Mouse (Mus musculus): Measurements from ENCODE around the gene Tmem30c.

The Tmem30c gene

GRCm38 (mm10) chr16:57295216-57295934, 2.7 kb upstream of the Tmem30c start:
- DNase-seq (ENCODE audit: low read depth, low spot score), result no peak

GRCm38 (mm10) chr16:57292296-57292695, 369 bp downstream of the Tmem30c start:
- no peak for DNase-seq (ENCODE audit: low read depth, low spot score)

- no peak for DNase-seq (ENCODE audit: low read depth, low spot score)
Observed at GRCm38 (mm10) chr16:57291696-57292095, 969 bp downstream of the Tmem30c start.

GRCm38 (mm10) chr16:57281417-57281816, 11.2 kb downstream of the Tmem30c start:
- no peak for DNase-seq (ENCODE audit: low read depth, low spot score)

GRCm38 (mm10) chr16:57280221-57281217, 12.1 kb downstream of the Tmem30c start:
- peak; percentile 79 for DNase-seq (ENCODE audit: low read depth, low spot score)

GRCm38 (mm10) chr16:57278976-57279626, 13.6 kb downstream of the Tmem30c start:
- DNase-seq (ENCODE audit: low read depth, low spot score), result no peak

GRCm38 (mm10) chr16:57269751-57270150, 22.9 kb downstream of the Tmem30c start:
- DNase-seq (ENCODE audit: low read depth, low spot score), result peak; percentile 39

- no peak for DNase-seq (ENCODE audit: low read depth, low spot score)
Observed at GRCm38 (mm10) chr16:57268058-57268841, 24.4 kb downstream of the Tmem30c start.

- no peak for DNase-seq (ENCODE audit: low read depth, low spot score)
Observed at GRCm38 (mm10) chr16:57267068-57267467, 25.6 kb downstream of the Tmem30c start.

GRCm38 (mm10) chr16:57260152-57260551, 32.5 kb downstream of the Tmem30c start:
- no peak for DNase-seq (ENCODE audit: low read depth, low spot score)

- DNase-seq (ENCODE audit: low read depth, low spot score), result no peak
Observed at GRCm38 (mm10) chr16:57259356-57260083, 33.1 kb downstream of the Tmem30c start.

GRCm38 (mm10) chr16:57251589-57252421, 40.9 kb downstream of the Tmem30c start:
- DNase-seq (ENCODE audit: low read depth, low spot score), result peak; percentile 47

GRCm38 (mm10) chr16:57250991-57251390, 41.7 kb downstream of the Tmem30c start:
- no peak for DNase-seq (ENCODE audit: low read depth, low spot score)

GRCm38 (mm10) chr16:57247464-57247863, 45.2 kb downstream of the Tmem30c start:
- no peak for DNase-seq (ENCODE audit: low read depth, low spot score)

GRCm38 (mm10) chr16:57246596-57246995, 46.1 kb downstream of the Tmem30c start:
- DNase-seq (ENCODE audit: low read depth, low spot score), result no peak

GRCm38 (mm10) chr16:57243858-57244248, 48.8 kb downstream of the Tmem30c start:
- peak; percentile 84 for DNase-seq (ENCODE audit: low read depth, low spot score)

GRCm38 (mm10) chr16:57243205-57243857, 49.3 kb downstream of the Tmem30c start:
- DNase-seq (ENCODE audit: low read depth, low spot score), result peak; percentile 80

- no peak for DNase-seq (ENCODE audit: low read depth, low spot score)
Observed at GRCm38 (mm10) chr16:57242857-57243204, 49.8 kb downstream of the Tmem30c start.

GRCm38 (mm10) chr16:57235871-57236510, 56.7 kb downstream of the Tmem30c start:
- no peak for DNase-seq (ENCODE audit: low read depth, low spot score)

All from ES-CJ7 (cell line).